Mouse (Mus musculus): ENCODE results near the gene Lnx2. TPM values are rescaled to one million over a fixed set of nuclear protein-coding genes. Genes with fewer than 3 reads are reported as not detected.

Lnx2 gene
- polyA plus RNA-seq, 2 experiments from 2014 or later: 19.3 to 24.8 TPM

- peak; percentile 2 for ATAC-seq
Measured at GRCm38 (mm10) chr5:147076799-147077165, 396 bp upstream of the Lnx2 start, which contains the start of gene Polr1d. Polr1d (plus strand) TSS chr5:147077050.

- ATAC-seq: no peak
Measured at GRCm38 (mm10) chr5:147075103-147076025, 1.0 kb downstream of the Lnx2 start.

- no peak for ATAC-seq
Measured at GRCm38 (mm10) chr5:147073805-147074204, 2.6 kb downstream of the Lnx2 start.

GRCm38 (mm10) chr5:147071886-147072285, 4.5 kb downstream of the Lnx2 start:
- ATAC-seq: no peak

- ATAC-seq: peak; percentile 22
Measured at GRCm38 (mm10) chr5:147070791-147071516, 5.4 kb downstream of the Lnx2 start.

- ATAC-seq: no peak
Measured at GRCm38 (mm10) chr5:147068876-147069275, 7.5 kb downstream of the Lnx2 start.

GRCm38 (mm10) chr5:147066965-147067364, 9.4 kb downstream of the Lnx2 start:
- no peak for ATAC-seq

- peak; percentile 62 for ATAC-seq
Measured at GRCm38 (mm10) chr5:147066129-147066528, 10.3 kb downstream of the Lnx2 start.

GRCm38 (mm10) chr5:147063215-147063661, 13.1 kb downstream of the Lnx2 start:
- ATAC-seq: peak; percentile 72

GRCm38 (mm10) chr5:147060024-147060423, 16.4 kb downstream of the Lnx2 start:
- ATAC-seq: no peak

GRCm38 (mm10) chr5:147059319-147059718, 17.1 kb downstream of the Lnx2 start:
- no peak for ATAC-seq

- ATAC-seq: no peak
Measured at GRCm38 (mm10) chr5:147058661-147059060, 17.7 kb downstream of the Lnx2 start.

GRCm38 (mm10) chr5:147057626-147058414, 18.6 kb downstream of the Lnx2 start:
- ATAC-seq: no peak

GRCm38 (mm10) chr5:147056712-147057290, 19.6 kb downstream of the Lnx2 start:
- no peak for ATAC-seq

- ATAC-seq: peak; percentile 73
Measured at GRCm38 (mm10) chr5:147055572-147056245, 20.7 kb downstream of the Lnx2 start.

- ATAC-seq: no peak
Measured at GRCm38 (mm10) chr5:147054747-147055270, 21.6 kb downstream of the Lnx2 start.

- no peak for ATAC-seq
Measured at GRCm38 (mm10) chr5:147054328-147054727, 22.1 kb downstream of the Lnx2 start.

- no peak for ATAC-seq
Measured at GRCm38 (mm10) chr5:147053481-147053880, 22.9 kb downstream of the Lnx2 start.

GRCm38 (mm10) chr5:147053071-147053470, 23.3 kb downstream of the Lnx2 start:
- ATAC-seq: no peak

- ATAC-seq: no peak
Measured at GRCm38 (mm10) chr5:147052309-147052558, 24.2 kb downstream of the Lnx2 start.

- no peak for ATAC-seq
Measured at GRCm38 (mm10) chr5:147051500-147052308, 24.7 kb downstream of the Lnx2 start.

All from activated CD4-positive, CD25-positive, alpha-beta regulatory T cell, adult 4 months (primary cell).